Mouse (Mus musculus) thymus, postnatal 10 days (tissue): ENCODE results near the gene B4galt4.
"Not testable (repeated sequence)": the region's sequence is repeated elsewhere in the genome, so short reads cannot be mapped to it uniquely, and the experiment has no call there.

Experiments used
- DNase-seq, 2 experiments: peaks; one replicate each; pipeline ENCODE4 v3.0.0; 2021; ENCODE audit warnings: low spot score in 2 of 2

The B4galt4 gene

GRCm38 (mm10) chr16:38742113-38742658 is at the start of gene B4galt4:
Gene B4galt4 (plus strand): TSS chr16:38742264.
- peak; percentile 28 to 52 for DNase-seq

DNA sequence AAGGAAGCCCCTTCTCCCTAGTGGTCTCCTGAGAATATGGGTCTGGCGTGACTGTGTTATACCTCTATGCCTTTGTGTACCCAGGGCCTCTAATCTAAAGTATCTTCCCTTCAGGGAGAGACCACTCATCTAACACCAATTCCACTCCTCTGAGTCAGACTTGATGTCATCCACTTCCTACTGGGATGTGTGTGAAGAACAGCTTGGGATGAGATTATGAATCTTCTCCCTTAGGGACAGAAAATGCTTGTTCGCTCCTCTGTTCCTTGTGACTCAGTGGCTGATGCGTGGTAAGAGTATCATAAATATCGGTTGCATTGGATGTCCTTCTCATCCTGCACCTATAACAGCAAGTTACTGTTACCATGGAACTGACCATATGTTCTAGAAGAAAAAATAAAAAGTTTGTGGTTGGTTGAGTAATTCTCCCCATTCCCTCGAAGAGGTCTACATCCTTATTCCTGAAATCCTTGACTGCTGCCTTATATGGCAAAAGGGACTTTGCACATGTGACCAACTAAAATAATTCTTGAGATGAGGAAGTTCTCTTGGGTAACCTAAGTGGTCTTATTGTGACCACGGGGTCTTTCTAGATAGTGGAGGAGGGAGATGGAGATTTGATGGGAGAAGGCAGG is 47.0 kb upstream of the B4galt4 start:
- DNase-seq = no peak

DNA sequence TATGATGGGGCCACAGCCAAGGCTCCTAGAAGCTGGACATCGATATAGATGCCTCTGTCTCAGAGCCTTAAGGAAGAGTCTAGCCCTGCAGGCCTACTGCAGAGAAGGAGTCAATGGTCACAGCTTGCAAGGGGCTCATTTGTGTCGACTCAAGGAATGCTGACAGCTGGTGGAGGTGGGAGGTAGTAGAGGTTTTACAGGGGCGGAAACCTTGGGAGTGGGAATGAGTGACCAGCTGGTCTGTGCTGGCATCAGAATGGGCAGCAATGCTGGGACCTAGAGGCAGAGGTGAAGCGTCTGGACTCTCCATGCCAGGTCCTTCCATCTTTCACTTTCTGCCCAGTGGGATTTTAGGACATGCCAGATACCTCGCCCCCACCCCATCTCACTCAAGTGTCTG is 46.5 kb upstream of the B4galt4 start:
- DNase-seq = no peak

DNA sequence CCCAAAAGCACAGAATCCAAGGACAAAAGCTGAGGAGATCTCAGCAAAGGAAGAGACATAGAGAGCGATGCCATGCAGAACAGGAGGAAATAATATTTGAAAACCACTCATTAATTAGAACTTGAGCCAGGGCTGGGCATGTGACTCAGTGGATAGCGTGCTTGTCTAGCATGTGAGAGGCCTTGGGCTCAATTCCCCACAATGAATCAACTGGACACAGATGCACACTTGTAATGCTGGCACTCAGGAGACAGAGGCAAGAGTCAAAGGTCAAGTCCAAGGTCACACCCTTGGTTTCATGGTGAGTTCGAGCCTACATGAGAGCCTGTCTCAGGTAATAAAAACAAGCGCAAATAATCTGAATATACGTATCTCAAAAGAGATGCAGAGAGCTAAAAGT is 44.5 kb upstream of the B4galt4 start:
- DNase-seq = no peak

GRCm38 (mm10) chr16:38700392-38701162 is 41.5 kb upstream of the B4galt4 start:
- no peak for DNase-seq

- DNase-seq = no peak
Observed at GRCm38 (mm10) chr16:38701492-38702185, 40.4 kb upstream of the B4galt4 start.

- no peak for DNase-seq
Observed at GRCm38 (mm10) chr16:38702316-38702715, 39.7 kb upstream of the B4galt4 start.

DNA sequence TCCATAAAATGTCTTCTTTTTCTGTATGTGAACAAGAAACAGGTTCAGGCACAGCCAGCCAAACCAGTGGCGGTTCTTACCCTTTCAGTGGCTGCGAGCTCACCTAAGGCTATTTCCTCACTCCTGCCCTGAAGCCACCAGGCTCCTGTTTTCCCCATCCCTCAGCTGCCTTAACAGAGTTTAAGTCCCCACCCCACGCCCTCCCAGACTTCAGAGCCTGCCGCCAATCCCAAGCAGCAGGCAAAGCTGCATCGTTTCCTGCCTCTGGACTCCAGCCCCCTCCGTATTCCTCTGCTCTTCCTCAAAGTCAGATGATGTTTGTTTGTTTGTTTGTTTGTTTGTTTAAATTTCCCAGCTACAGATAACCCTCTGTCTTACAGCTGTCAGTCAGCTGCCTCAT is 38.6 kb upstream of the B4galt4 start:
- DNase-seq = no peak

DNA sequence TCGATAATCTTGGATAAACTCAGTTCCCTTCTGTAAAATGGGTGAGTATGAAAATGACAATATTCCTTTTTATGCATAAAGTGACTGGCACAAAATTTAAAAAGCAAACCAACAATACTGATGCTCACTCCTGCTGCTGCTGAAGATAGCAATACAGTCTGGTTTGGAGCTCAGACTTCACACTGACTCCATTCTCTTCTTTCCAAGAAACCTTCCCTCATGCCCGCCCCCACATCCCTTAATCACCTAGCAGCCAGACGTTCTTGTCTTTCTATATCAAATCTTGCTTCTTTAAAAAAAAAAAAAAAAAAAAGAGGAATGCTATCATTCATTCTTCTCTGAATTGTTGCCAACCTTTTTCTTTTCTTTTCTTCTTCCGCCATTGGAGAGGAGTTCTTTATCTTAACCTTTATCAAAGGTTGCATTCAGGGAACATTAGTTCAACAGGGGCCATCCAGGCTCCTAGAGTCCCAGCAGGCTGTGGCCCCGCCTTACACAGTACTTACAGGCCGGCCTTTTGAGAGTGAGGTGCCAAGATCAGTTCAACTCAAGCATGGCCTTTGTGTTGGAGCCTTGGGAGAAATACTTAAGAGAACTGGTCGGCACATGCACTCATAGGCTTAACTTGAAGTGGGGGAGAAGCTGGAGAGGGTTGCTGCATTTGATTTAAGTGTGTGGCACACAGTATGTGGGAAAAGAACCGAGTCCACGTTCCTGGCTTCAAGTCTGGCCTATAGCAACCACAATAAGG is 36.4 kb upstream of the B4galt4 start:
- no peak for DNase-seq

DNA sequence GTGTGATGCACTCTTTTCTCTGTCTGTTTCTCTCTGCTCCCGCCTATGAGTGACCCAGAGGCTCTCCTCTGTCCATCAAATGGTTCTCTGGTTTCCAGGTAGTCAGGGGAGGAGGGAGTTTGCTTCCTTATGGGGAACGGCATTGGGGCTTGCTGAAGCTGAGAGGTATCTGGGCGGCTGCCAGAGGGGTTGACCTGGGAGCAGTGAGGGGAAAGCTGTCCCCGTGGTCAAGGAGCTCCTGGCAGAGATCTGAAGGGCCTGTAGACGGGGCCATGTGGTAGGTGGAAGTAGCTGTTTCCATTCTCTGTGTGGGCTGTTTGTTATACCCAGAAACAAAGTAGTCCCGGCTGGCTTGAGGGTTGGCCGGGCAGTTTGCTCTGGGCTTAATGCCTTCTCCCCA is 35.3 kb upstream of the B4galt4 start:
- DNase-seq = no peak

DNA sequence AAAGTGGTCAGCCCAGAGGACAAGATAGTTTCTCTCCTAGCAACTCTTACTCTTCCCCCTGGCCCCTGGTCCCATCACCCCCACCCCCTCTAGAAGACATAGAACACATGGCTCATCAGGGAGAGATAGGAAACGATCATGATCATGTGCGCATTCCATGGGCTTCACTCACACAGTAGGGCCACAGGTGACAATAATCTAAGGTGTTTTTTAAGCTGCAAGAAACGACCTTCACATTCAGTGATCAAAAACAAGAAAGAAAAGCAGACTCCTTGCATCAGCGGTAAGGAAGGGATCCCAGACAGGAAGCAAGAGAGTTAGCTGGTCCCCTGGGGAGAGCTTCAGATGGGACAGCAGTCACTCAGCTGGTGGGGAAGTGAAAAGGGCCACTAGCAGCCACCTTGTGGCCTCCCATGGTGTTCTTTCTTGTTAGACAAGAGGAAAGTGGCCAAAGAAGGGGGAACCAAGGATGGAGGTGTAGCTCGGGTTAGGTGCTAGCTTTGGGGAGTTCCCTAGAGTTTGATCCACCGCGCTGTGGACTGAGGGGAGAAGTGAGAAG is 33.0 kb upstream of the B4galt4 start:
- no peak for DNase-seq

DNA sequence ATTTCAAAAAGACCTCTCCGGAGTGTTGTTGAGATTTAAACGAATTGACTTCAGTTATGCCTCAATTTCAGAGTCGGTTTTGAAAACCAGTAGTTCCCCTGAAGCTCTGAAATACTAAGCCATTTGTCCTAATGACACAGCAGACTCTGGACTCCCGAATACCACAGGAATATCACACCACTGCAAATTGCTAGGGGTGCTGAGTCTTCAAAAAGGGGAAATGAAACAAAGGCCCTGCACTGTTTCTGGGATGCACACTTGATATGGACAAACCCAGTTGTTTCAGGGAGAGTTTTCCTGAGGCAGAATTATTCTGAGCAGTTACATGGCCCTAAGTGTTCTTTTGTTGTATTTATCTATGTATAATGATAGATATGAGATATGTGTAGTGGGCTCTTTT is 30.8 kb upstream of the B4galt4 start:
- DNase-seq = no peak

DNA sequence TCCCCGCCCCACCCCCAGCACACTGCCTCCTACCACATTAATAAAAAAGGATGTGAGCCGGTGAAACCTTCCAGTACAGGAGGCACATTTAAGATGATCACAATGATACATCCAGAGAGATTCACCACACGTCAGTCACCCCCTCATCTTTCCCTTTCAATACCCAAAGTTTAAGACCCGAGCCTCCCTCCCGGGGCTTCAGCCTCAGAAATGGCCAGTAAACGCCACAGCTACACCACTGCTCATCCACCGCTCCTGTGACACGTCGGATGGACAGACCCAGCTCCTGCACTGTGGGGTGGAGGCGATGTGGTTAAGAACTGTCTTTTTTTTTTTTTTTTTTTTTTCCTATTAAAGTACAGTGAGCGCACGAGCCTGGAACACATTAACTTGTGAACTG is 30.0 kb upstream of the B4galt4 start:
- peak in 1 of 2 experiments; percentile 6 for DNase-seq

GRCm38 (mm10) chr16:38712581-38713403 is 29.3 kb upstream of the B4galt4 start, which contains the start of gene Arhgap31:
Gene Arhgap31 (minus strand): TSS chr16:38713274.
- peak; percentile 62 to 77 for DNase-seq

GRCm38 (mm10) chr16:38713404-38714258 is 28.4 kb upstream of the B4galt4 start:
- no peak for DNase-seq

DNA sequence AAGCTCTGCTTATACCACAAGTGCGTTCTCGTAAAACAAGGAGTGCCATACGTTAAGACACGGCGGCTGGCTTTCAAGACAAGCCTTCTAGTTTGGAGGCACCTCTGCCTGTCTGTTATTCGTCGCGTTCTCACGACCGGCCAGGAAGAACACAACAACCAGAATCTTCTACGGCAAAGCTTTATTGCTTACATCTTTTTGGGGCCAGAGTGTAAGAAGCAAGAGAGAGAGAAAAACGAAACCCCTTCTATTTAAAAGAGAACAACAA is 27.9 kb upstream of the B4galt4 start:
- not testable (repeated sequence) for DNase-seq

- DNase-seq = no peak
Observed at GRCm38 (mm10) chr16:38721377-38721776, 20.7 kb upstream of the B4galt4 start.

DNA sequence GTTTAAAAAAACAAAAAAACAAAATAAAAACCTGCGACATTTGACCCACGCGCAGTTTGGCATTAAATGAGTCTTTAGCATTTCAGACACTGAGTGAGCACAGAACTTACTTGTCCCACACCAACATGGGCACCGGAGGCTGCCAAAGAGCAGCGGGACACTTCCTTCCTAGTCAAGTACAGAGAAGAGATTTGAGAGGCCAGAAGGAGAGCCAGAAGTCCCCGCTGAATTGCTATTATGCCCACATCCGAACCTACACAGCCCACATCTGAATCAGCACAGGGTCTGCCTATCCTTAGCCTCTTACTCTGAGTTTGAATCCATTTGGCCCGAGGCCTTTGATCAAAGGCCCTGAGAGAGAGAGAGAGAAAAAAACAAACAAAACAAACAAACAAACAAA is 17.8 kb upstream of the B4galt4 start:
- DNase-seq = no peak

GRCm38 (mm10) chr16:38724974-38725373 is 17.1 kb upstream of the B4galt4 start:
- DNase-seq = no peak
